Mouse (Mus musculus): ENCODE results near the gene Hspd1. TPM values are rescaled to one million over a fixed set of nuclear protein-coding genes. Genes with fewer than 3 reads are reported as not detected.

Hspd1 gene
- polyA plus RNA-seq, 1 experiment from 2014 or later: 255 TPM

GRCm38 (mm10) chr1:55092056-55092455, 4.0 kb upstream of the Hspd1 start:
- Histone ChIP-seq H3K27ac (ENCODE audit: low read length) (no peak overlapping the region), H3K4me1 (ENCODE audit: control insufficient read depth, insufficient read depth, low read length) (peaks cover 12% of the 10 kb centered on the region), H3K27me3 (ENCODE audit: control insufficient read depth, insufficient read depth, low read depth, low read length) (no peaks in the 10 kb centered on the region), H3K4me3 (ENCODE audit: low read depth, low read length) (no peak overlapping the region), H3K9me3 (replicated peaks; ENCODE audit: control insufficient read depth, low read length, poor library complexity, severe bottlenecking) (no peaks in the 10 kb centered on the region), H3K9ac (ENCODE audit: low read depth, low read length) (no peak overlapping the region), H3K4me2 (ENCODE audit: low read length) (no peak overlapping the region), H3K36me3 (ENCODE audit: control insufficient read depth, insufficient read depth, low read length) (0 out of 2 replicates have a peak, but pooled peaks cover 7% of the 10 kb centered on the region)
- WGBS: 96% methylated on average over 2 of the region's 2 CpGs
- ATAC-seq: no peak

GRCm38 (mm10) chr1:55089498-55090064, 1.5 kb upstream of the Hspd1 start:
- H3K9ac ChIP-seq (ENCODE audit: low read depth, low read length): no peak overlapping the region
- 94% methylated on average over 5 of the region's 5 CpGs for WGBS
- H3K4me3 ChIP-seq (ENCODE audit: low read depth, low read length): no peak overlapping the region
- no peaks in the 10 kb centered on the region for H3K27me3 ChIP-seq (ENCODE audit: control insufficient read depth, insufficient read depth, low read depth, low read length)
- peak overlapping the region; percentile 52 for H3K4me2 ChIP-seq (ENCODE audit: low read length)
- no peaks in the 10 kb centered on the region for H3K9me3 ChIP-seq (replicated peaks; ENCODE audit: control insufficient read depth, low read length, poor library complexity, severe bottlenecking)
- 0 out of 2 replicates have a peak, but pooled peaks cover 7% of the 10 kb centered on the region for H3K36me3 ChIP-seq (ENCODE audit: control insufficient read depth, insufficient read depth, low read length)
- H3K4me1 ChIP-seq (ENCODE audit: control insufficient read depth, insufficient read depth, low read length): peaks cover 30% of the 10 kb centered on the region
- ATAC-seq: no peak
- no peak overlapping the region for H3K27ac ChIP-seq (ENCODE audit: low read length)

- no peaks in the 10 kb centered on the region for H3K9me3 ChIP-seq (replicated peaks; ENCODE audit: control insufficient read depth, low read length, poor library complexity, severe bottlenecking)
- H3K36me3 ChIP-seq (ENCODE audit: control insufficient read depth, insufficient read depth, low read length): peaks cover 9% of the 10 kb centered on the region
- no peak for ATAC-seq
- no peaks in the 10 kb centered on the region for H3K27me3 ChIP-seq (ENCODE audit: control insufficient read depth, insufficient read depth, low read depth, low read length)
- peak overlapping the region; percentile 96 for H3K9ac ChIP-seq (ENCODE audit: low read depth, low read length)
- H3K4me1 ChIP-seq (ENCODE audit: control insufficient read depth, insufficient read depth, low read length): peaks cover 34% of the 10 kb centered on the region
- H3K4me3 ChIP-seq (ENCODE audit: low read depth, low read length): peak overlapping the region; percentile 95
- peak overlapping the region; percentile 52 for H3K4me2 ChIP-seq (ENCODE audit: low read length)
- 9% methylated on average over 16 of the region's 16 CpGs for WGBS
- peak overlapping the region; percentile 95 for H3K27ac ChIP-seq (ENCODE audit: low read length)
These were observed 811 bp upstream of the Hspd1 start for GRCm38 (mm10) chr1:55088611-55089497.

GRCm38 (mm10) chr1:55087401-55087904, 590 bp downstream of the Hspd1 start:
- Histone ChIP-seq H3K27ac (ENCODE audit: low read length) (peak overlapping the region; percentile 95), H3K4me1 (ENCODE audit: control insufficient read depth, insufficient read depth, low read length) (peaks cover 35% of the 10 kb centered on the region), H3K4me2 (ENCODE audit: low read length) (peak overlapping the region; percentile 90), H3K4me3 (ENCODE audit: low read depth, low read length) (peak overlapping the region; percentile 95), H3K9ac (ENCODE audit: low read depth, low read length) (peak overlapping the region; percentile 96), H3K27me3 (ENCODE audit: control insufficient read depth, insufficient read depth, low read depth, low read length) (no peaks in the 10 kb centered on the region), H3K9me3 (replicated peaks; ENCODE audit: control insufficient read depth, low read length, poor library complexity, severe bottlenecking) (no peaks in the 10 kb centered on the region; the same call in 1 of the 2 replicates), H3K36me3 (ENCODE audit: control insufficient read depth, insufficient read depth, low read length) (peaks cover 18% of the 10 kb centered on the region)
- under 1% methylated on average over 36 of the region's 57 CpGs for WGBS
- ATAC-seq: peak; percentile 75

GRCm38 (mm10) chr1:55086868-55087400, 1.1 kb downstream of the Hspd1 start:
- H3K36me3 ChIP-seq (ENCODE audit: control insufficient read depth, insufficient read depth, low read length): peaks cover 22% of the 10 kb centered on the region
- ATAC-seq: no peak
- H3K4me3 ChIP-seq (ENCODE audit: low read depth, low read length): peak overlapping the region; percentile 95
- H3K27ac ChIP-seq (ENCODE audit: low read length): peak overlapping the region; percentile 95
- WGBS: under 1% methylated on average over 13 of the region's 13 CpGs
- H3K4me2 ChIP-seq (ENCODE audit: low read length): peak overlapping the region; percentile 90
- no peaks in the 10 kb centered on the region for H3K27me3 ChIP-seq (ENCODE audit: control insufficient read depth, insufficient read depth, low read depth, low read length)
- peak overlapping the region; percentile 96 for H3K9ac ChIP-seq (ENCODE audit: low read depth, low read length)
- H3K4me1 ChIP-seq (ENCODE audit: control insufficient read depth, insufficient read depth, low read length): peaks cover 35% of the 10 kb centered on the region
- H3K9me3 ChIP-seq (replicated peaks; ENCODE audit: control insufficient read depth, low read length, poor library complexity, severe bottlenecking): no peaks in the 10 kb centered on the region; the same call in 1 of the 2 replicates

GRCm38 (mm10) chr1:55085781-55086366, 2.2 kb downstream of the Hspd1 start:
- no peak overlapping the region for H3K9ac ChIP-seq (ENCODE audit: low read depth, low read length)
- H3K36me3 ChIP-seq (ENCODE audit: control insufficient read depth, insufficient read depth, low read length): peaks cover 26% of the 10 kb centered on the region
- H3K4me1 ChIP-seq (ENCODE audit: control insufficient read depth, insufficient read depth, low read length): peaks cover 35% of the 10 kb centered on the region
- no peak overlapping the region for H3K4me3 ChIP-seq (ENCODE audit: low read depth, low read length)
- peak overlapping the region; percentile 90; the same call in 1 of the 2 replicates for H3K4me2 ChIP-seq (ENCODE audit: low read length)
- H3K27ac ChIP-seq (ENCODE audit: low read length): no peak overlapping the region
- no peaks in the 10 kb centered on the region for H3K27me3 ChIP-seq (ENCODE audit: control insufficient read depth, insufficient read depth, low read depth, low read length)
- no peak for ATAC-seq
- no peaks in the 10 kb centered on the region; the same call in 1 of the 2 replicates for H3K9me3 ChIP-seq (replicated peaks; ENCODE audit: control insufficient read depth, low read length, poor library complexity, severe bottlenecking)
- WGBS: 61% methylated on average over 7 of the region's 7 CpGs

GRCm38 (mm10) chr1:55082106-55082505, 5.9 kb downstream of the Hspd1 start:
- ATAC-seq: no peak
- 83% methylated on average over 1 of the region's 1 CpGs for WGBS
- H3K36me3 ChIP-seq (ENCODE audit: control insufficient read depth, insufficient read depth, low read length): peaks cover 45% of the 10 kb centered on the region

GRCm38 (mm10) chr1:55079677-55080076, 8.4 kb downstream of the Hspd1 start:
- Histone ChIP-seq H3K27me3 (ENCODE audit: control insufficient read depth, insufficient read depth, low read depth, low read length) (no peaks in the 10 kb centered on the region), H3K36me3 (ENCODE audit: control insufficient read depth, insufficient read depth, low read length) (peaks cover 50% of the 10 kb centered on the region), H3K9ac (ENCODE audit: low read depth, low read length) (no peak overlapping the region), H3K4me3 (ENCODE audit: low read depth, low read length) (no peak overlapping the region), H3K4me2 (ENCODE audit: low read length) (no peak overlapping the region), H3K4me1 (ENCODE audit: control insufficient read depth, insufficient read depth, low read length) (peaks cover 5% of the 10 kb centered on the region), H3K27ac (ENCODE audit: low read length) (no peak overlapping the region), H3K9me3 (replicated peaks; ENCODE audit: control insufficient read depth, low read length, poor library complexity, severe bottlenecking) (no peaks in the 10 kb centered on the region; the same call in 1 of the 2 replicates)
- no peak for ATAC-seq
- WGBS: 95% methylated on average over 4 of the region's 4 CpGs

More at GRCm38 (mm10) chr1:55082106-55082505, 5.9 kb downstream of the Hspd1 start:
- no peaks in the 10 kb centered on the region; the same call in 1 of the 2 replicates for H3K9me3 ChIP-seq (replicated peaks; ENCODE audit: control insufficient read depth, low read length, poor library complexity, severe bottlenecking)
- no peaks in the 10 kb centered on the region for H3K27me3 ChIP-seq (ENCODE audit: control insufficient read depth, insufficient read depth, low read depth, low read length)
- H3K4me2 ChIP-seq (ENCODE audit: low read length): no peak overlapping the region
- no peak overlapping the region for H3K9ac ChIP-seq (ENCODE audit: low read depth, low read length)
- H3K4me3 ChIP-seq (ENCODE audit: low read depth, low read length): no peak overlapping the region
- no peak overlapping the region for H3K27ac ChIP-seq (ENCODE audit: low read length)
- H3K4me1 ChIP-seq (ENCODE audit: control insufficient read depth, insufficient read depth, low read length): peaks cover 23% of the 10 kb centered on the region

Data from midbrain, embryonic 16.5 days (tissue).